Mouse (Mus musculus) cerebral cortex, adult 2 months (tissue): ENCODE measurements around the gene Insl5.

ENCODE experiments used
- WGBS: fragments of 180-500 bp; shearing (Covaris S2); methylation state at CpG from one replicate; pipeline ENCODE4 v1.1.7; 2018; 5-methylcytosine and 5-hydroxymethylcytosine counted together

Gene Insl5

DNA sequence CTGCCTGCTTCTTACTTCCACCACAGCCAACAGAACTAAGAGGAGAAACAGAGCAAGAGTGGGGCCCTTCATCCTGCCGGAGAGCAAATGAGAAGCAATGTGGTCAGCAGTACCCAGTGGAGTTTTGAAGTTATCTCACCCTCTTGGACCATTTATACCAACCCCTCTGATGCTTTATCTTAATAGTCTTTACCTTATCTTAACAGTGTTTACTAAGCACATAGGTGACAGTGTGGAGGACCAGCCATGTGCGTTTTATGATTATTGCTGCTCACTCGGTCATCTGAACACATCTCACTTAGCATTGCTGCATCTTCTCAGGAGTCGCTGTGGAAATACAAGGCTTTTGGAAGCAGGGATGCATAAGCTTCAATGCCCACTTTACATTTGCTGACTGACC lies at the start of gene Insl5:
Gene Insl5 (minus strand): TSS at position 222 of the 400 bp plus-strand sequence.
- 94% methylated on average over 4 of the region's 4 CpGs for WGBS

GRCm38 (mm10) chr4:103070631-103071030 lies 44.0 kb upstream of the Insl5 start:
- 82% methylated on average over 3 of the region's 3 CpGs for WGBS

GRCm38 (mm10) chr4:103067906-103068655 lies 41.4 kb upstream of the Insl5 start:
- 83% methylated on average over 6 of the region's 6 CpGs for WGBS

GRCm38 (mm10) chr4:103064976-103065375 lies 38.3 kb upstream of the Insl5 start:
- 88% methylated on average over 5 of the region's 5 CpGs for WGBS

- 77% methylated on average over 2 of the region's 2 CpGs for WGBS
Observed at GRCm38 (mm10) chr4:103064421-103064820, 37.8 kb upstream of the Insl5 start.

- WGBS: 63% methylated on average over 5 of the region's 5 CpGs
Observed at GRCm38 (mm10) chr4:103056909-103057308, 30.3 kb upstream of the Insl5 start.

DNA sequence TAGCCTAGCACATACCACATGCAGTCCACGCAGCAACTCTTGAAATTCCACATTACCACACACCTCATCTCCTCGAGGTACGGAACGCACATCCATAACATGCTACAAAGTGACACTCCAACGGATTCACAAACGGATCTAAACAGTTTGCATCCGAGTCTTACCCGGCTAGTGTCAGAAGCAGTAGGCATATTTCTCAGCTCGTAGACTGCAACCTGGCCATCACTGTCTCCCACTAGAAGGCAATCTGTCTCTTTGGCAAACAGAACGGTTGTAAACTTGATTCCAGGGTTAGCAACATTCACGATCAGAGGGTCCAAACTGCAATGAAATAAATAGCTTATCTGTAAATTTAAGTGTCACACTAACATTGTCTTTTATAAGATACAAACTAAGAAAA lies 21.4 kb upstream of the Insl5 start:
- WGBS: 74% methylated on average over 11 of the region's 11 CpGs

GRCm38 (mm10) chr4:103042997-103043396 lies 16.4 kb upstream of the Insl5 start:
- WGBS: 93% methylated on average over 11 of the region's 11 CpGs

GRCm38 (mm10) chr4:103039838-103040191 lies 13.2 kb upstream of the Insl5 start:
- 62% methylated on average over 5 of the region's 5 CpGs for whole genome bisulfite sequencing

DNA sequence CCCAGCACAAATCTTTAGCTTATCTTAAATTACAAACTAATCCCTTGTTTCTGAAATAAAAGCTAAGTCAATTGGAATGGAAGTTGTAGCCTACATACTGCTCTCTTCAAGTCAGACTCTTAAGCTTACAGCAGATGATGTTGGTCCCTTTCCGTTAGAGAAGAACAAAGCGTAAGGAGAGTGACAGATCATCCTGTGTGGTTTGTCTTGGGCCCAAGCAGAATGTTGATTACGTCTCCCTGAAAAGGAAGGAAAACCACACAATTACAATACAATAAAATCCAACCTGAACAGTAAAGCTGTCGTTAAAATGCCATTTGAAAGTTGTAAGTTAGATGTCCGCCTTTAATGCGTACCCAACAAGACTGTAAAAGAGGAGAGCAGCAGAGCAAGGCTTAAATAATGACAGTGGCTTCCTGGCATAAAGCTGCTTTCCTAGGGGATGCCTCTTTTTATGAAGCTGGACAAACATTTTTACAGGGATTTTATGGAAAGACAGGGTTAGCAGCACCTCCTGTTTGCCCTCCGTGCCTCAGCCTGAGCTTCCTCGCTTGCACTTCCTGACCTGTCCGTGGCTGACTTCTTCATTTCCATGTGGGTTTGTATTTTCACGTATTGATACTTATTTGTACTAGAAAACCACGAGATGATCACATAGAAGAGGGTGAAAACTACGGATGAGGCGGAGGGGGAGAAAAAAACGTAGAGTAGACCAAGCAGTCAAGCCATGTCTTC lies 12.6 kb upstream of the Insl5 start:
- WGBS: 89% methylated on average over 14 of the region's 14 CpGs

DNA sequence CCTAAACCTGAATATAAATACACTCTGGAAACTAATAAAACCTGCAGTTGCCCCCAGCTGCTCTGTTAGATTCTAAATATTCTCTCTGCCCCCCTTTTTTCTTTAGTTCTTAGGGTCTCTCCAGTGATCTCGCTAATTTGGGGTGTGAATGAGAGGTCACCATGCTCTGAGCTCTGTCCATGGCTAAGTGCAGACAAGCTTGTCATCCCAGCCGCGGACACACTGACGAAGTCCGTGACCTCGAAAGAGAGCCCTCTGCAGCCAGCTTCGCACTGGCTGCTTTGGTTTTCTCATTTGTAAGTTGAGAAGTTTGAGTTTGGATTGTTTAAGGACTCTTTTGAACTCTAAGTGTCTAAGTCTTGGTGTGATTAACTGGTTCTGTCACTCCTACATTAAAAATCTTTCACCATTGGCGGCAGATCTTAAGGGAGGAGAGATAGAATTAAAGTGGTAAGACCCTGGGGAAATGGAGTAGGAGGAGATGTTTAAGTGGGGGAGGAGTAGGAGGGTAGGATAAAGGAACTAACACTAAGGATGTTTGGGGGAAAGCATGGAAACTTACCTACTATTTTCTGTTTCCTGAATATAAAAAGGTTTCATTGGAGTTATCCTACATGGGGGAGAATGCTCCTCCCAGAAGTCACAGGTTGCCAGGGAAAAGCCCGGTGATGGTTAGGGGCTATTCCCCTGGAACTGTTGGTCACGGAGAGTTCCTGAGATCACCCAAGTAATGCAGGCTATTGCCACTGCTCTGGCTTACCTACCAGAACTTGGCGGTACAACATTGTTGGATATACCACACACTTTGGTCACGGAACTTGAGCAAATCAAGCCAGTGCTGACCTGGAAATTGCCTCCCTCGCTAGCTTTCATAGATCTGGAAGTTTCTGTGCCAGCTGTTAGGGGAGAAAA lies 1.8 kb upstream of the Insl5 start:
- WGBS: 85% methylated on average over 13 of the region's 13 CpGs

GRCm38 (mm10) chr4:103027745-103028144 lies 1.1 kb upstream of the Insl5 start:
- 86% methylated on average over 7 of the region's 7 CpGs for WGBS

DNA sequence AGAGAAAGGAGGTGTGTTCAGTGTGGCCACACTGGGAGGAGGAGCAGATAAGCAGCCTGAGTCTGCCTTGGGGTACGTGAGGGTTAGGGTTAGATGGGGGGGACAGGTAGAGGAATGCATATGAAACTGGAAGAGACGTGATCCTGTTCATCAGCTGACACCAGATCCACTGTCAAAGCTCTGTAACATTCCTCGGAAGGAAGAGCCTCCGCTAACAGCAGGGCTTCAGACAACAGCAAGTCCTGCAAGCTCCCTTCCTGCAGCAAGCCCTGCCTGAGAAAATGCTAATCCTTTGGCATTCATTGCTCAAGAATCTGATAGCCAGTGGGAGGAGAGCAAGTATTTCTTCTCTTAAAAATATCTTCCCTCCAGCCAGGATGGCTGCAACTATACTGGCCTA lies 13.2 kb downstream of the Insl5 start:
- WGBS: 21% methylated on average over 4 of the region's 4 CpGs

- WGBS: 28% methylated on average over 7 of the region's 7 CpGs
Observed at GRCm38 (mm10) chr4:103011823-103012222, 14.8 kb downstream of the Insl5 start.

DNA sequence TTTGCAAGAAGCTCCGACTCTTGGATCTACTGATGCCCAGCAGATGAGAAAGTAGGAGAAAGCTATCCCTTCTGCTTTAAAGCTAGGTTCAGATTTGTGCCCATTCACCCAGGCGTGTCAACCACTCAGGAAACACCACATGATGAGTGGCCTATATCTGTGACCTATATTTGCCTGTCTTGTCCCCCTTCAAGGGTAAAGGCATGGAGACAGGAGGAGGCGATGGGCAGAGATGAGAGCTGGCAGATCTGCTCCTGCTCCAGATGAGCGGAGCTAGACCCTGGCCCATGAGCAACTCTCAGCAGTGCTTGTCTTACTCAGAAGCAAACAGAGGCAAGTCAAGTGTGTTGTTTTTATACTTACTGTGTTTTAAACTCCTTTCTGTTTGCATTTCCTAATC lies 15.9 kb downstream of the Insl5 start:
- WGBS: 96% methylated on average over 4 of the region's 4 CpGs

DNA sequence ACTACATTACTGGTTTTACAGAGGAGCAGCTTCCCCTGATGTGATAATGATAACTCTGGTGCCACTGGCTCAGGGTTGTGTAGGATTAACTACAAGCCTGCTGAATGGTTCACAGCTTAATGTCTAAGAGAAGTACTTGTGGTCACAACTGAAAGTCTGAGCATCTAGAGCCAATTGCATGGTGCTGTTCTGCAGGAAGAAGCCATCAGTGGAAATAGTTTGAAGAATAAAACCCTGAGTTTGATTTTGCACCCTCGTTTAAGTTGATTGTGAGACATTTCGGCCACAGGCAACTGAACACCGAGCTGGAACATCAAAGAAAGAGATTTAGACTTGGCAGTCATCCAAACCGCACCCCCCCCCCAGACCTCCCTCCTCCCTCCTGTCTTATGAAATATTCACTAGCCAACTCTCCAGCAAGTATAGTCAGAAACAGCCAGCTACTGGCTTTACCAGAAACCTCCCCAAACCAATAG lies 19.7 kb downstream of the Insl5 start:
- WGBS: 26% methylated on average over 4 of the region's 4 CpGs

GRCm38 (mm10) chr4:103006266-103006665 lies 20.4 kb downstream of the Insl5 start:
- WGBS: 82% methylated on average over 5 of the region's 5 CpGs

GRCm38 (mm10) chr4:103005190-103005945 lies 21.3 kb downstream of the Insl5 start:
- WGBS: 68% methylated on average over 15 of the region's 15 CpGs

GRCm38 (mm10) chr4:103004681-103005080 lies 22.0 kb downstream of the Insl5 start:
- 82% methylated on average over 4 of the region's 4 CpGs for WGBS

DNA sequence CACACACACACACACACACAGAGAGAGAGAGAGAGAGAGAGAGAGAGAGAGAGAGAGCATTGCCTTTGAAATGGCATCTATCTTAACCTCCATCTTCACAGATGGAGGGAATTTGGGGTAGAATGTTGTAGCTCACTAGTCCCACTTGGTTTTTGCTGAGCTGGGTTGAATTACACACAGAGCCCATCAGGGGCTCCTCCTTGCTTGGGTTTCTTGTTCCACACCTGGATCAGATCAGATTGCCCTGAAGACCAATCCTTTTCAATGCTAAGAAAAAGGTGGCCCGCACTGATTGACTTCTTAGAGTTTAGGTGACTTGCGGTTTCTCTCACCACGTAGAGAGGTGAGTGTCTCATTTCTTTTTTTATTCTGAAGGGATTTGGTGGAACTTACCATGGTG lies 35.0 kb downstream of the Insl5 start:
- WGBS: 93% methylated on average over 3 of the region's 3 CpGs

DNA sequence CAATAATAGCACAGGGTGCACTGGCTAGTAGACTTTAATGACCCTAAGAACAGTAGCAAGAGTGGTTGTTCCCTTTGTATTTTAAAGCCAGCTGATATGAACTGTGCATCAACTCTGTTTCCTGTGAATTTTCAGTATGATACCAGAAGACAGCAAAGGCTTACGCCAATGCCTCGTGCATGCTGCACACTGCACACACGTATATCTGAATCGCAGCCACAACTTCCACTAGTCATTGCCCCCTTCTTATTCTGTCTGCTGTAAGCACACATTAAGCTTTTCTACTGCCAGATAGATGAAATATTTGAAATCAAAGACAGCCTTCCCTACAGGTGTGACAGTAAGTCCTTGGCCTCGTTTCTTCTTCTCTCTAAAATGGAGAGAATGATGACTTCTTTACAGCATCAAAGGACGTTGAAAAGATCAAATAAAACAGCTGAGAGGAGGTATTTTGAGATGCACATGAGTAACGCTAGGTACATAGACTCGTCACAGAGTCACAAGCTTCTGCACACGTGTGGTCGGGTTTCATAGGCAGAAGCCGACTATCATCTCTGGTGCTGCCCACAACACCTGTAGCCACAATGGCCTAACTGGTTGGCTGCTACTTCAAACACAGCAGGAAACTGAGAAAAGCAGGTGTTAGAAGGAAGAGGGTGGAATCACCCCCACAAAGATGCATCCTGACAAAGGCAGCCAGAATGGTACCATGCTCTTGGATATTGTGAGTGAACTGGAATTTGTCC lies 35.9 kb downstream of the Insl5 start:
- whole genome bisulfite sequencing: 87% methylated on average over 11 of the region's 11 CpGs
